Mouse (Mus musculus): Measurements from ENCODE around the gene Slmap. TPM values are rescaled to one million over a fixed set of nuclear protein-coding genes. Genes with fewer than 3 reads are reported as not detected.

The Slmap gene
- polyA plus RNA-seq, 1 experiment from 2014 or later = 24.7 TPM

GRCm38 (mm10) chr14:26500136-26500933, 34.4 kb downstream of the Slmap start:
- H3K27me3 ChIP-seq (ENCODE audit: control insufficient read depth, insufficient read depth, low read length) = no peaks in the 10 kb centered on the region
- no peak for ATAC-seq (ENCODE audit: insufficient read depth, low FRiP score, low TSS enrichment)
- no peak for DNase-seq (ENCODE audit: low spot score)
- H3K9ac ChIP-seq (ENCODE audit: low read length) = no peak overlapping the region
- 87% methylated on average over 2 of the region's 2 CpGs for WGBS
- no peaks in the 10 kb centered on the region for H3K9me3 ChIP-seq (ENCODE audit: control insufficient read depth, low read length)
- H3K36me3 ChIP-seq (ENCODE audit: control insufficient read depth, insufficient read depth, low read length) = no peaks in the 10 kb centered on the region
- H3K4me3 ChIP-seq (ENCODE audit: low read depth, low read length) = no peak overlapping the region
- H3K4me2 ChIP-seq (ENCODE audit: low read depth) = no peak overlapping the region
- no peak overlapping the region for H3K27ac ChIP-seq (ENCODE audit: low read depth, low read length)
- H3K4me1 ChIP-seq (ENCODE audit: control insufficient read depth, insufficient read depth, low read length) = no peaks in the 10 kb centered on the region

- Histone ChIP-seq H3K36me3 (ENCODE audit: control insufficient read depth, insufficient read depth, low read length) (no peaks in the 10 kb centered on the region), H3K27ac (ENCODE audit: low read depth, low read length) (no peak overlapping the region), H3K4me1 (ENCODE audit: control insufficient read depth, insufficient read depth, low read length) (no peaks in the 10 kb centered on the region), H3K4me3 (ENCODE audit: low read depth, low read length) (no peak overlapping the region), H3K9ac (ENCODE audit: low read length) (no peak overlapping the region), H3K27me3 (ENCODE audit: control insufficient read depth, insufficient read depth, low read length) (no peaks in the 10 kb centered on the region), H3K9me3 (ENCODE audit: control insufficient read depth, low read length) (no peaks in the 10 kb centered on the region), H3K4me2 (ENCODE audit: low read depth) (no peak overlapping the region)
- ATAC-seq (ENCODE audit: insufficient read depth, low FRiP score, low TSS enrichment) (no peak), DNase-seq (ENCODE audit: low spot score) (no peak)
- 91% methylated on average over 1 of the region's 1 CpGs for WGBS
These were observed 39.7 kb downstream of the Slmap start for GRCm38 (mm10) chr14:26495021-26495420.

- H3K9me3 ChIP-seq (ENCODE audit: control insufficient read depth, low read length) = no peaks in the 10 kb centered on the region
- peak; percentile 73 for DNase-seq (ENCODE audit: low spot score)
- H3K9ac ChIP-seq (ENCODE audit: low read length) = no peak overlapping the region
- no peak for ATAC-seq (ENCODE audit: insufficient read depth, low FRiP score, low TSS enrichment)
- H3K4me1 ChIP-seq (ENCODE audit: control insufficient read depth, insufficient read depth, low read length) = no peaks in the 10 kb centered on the region
- H3K36me3 ChIP-seq (ENCODE audit: control insufficient read depth, insufficient read depth, low read length) = no peaks in the 10 kb centered on the region
- 35% methylated on average over 2 of the region's 2 CpGs for WGBS
- no peak overlapping the region for H3K27ac ChIP-seq (ENCODE audit: low read depth, low read length)
- H3K4me2 ChIP-seq (ENCODE audit: low read depth) = no peak overlapping the region
- H3K4me3 ChIP-seq (ENCODE audit: low read depth, low read length) = no peak overlapping the region
- H3K27me3 ChIP-seq (ENCODE audit: control insufficient read depth, insufficient read depth, low read length) = no peaks in the 10 kb centered on the region
These were observed 43.6 kb downstream of the Slmap start for GRCm38 (mm10) chr14:26491150-26491549.

- DNase-seq (ENCODE audit: low spot score) = peak; percentile 20
- H3K9ac ChIP-seq (ENCODE audit: low read length) = peak overlapping the region; percentile 7; the same call in 1 of the 2 replicates
- 63% methylated on average over 9 of the region's 9 CpGs for WGBS
These were observed 46.3 kb downstream of the Slmap start for GRCm38 (mm10) chr14:26488329-26489020.

DNA sequence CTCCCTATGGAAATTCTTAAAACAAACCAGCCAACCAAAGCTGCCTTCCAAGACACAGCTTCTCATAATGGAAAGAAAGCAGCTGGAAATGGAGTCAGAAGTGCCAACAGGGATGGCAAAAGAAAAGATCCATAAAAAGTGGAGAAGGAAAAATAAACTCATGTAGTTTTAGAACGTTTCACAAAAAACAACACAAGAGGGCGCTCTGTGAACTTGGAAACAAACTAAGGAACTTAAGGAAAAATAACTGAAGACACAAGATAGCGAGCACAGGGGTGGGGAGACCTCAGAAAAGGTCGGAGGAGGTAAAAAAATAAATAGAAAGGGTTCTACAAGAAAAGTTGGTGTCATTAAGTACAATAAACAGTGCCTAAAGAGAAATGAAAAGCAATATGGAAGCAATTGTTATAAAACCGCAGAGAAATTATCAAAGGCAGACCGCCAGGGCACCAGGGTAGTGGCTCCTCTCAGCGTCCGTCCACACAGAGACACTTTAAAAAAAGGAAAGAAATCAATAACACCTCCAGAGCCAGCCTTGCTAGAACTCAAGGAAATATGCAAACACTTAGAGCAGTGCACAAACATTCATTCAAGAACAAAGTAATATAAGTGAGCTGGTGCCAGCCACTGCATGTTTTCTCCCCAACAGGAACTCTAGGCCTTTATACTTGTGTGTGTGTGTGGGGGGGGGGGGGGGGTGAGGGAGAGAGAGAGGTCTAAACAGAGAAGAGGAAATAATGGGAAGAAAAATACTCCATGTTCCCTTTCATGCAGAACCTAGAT, 48.1 kb downstream of the Slmap start:
- ATAC-seq (ENCODE audit: insufficient read depth, low FRiP score, low TSS enrichment) = no peak
- Histone ChIP-seq H3K4me1 (ENCODE audit: control insufficient read depth, insufficient read depth, low read length) (no peaks in the 10 kb centered on the region), H3K4me2 (ENCODE audit: low read depth) (no peak overlapping the region), H3K4me3 (ENCODE audit: low read depth, low read length) (no peak overlapping the region), H3K9me3 (ENCODE audit: control insufficient read depth, low read length) (no peaks in the 10 kb centered on the region), H3K27me3 (ENCODE audit: control insufficient read depth, insufficient read depth, low read length) (no peaks in the 10 kb centered on the region), H3K27ac (ENCODE audit: low read depth, low read length) (no peak overlapping the region), H3K36me3 (ENCODE audit: control insufficient read depth, insufficient read depth, low read length) (no peaks in the 10 kb centered on the region), H3K9ac (ENCODE audit: low read length) (no peak overlapping the region)
- 53% methylated on average over 8 of the region's 8 CpGs for WGBS
- peak; percentile 22 for DNase-seq (ENCODE audit: low spot score)

More at GRCm38 (mm10) chr14:26488329-26489020, 46.3 kb downstream of the Slmap start:
- H3K36me3 ChIP-seq (ENCODE audit: control insufficient read depth, insufficient read depth, low read length) = no peaks in the 10 kb centered on the region
- H3K27me3 ChIP-seq (ENCODE audit: control insufficient read depth, insufficient read depth, low read length) = no peaks in the 10 kb centered on the region
- H3K4me2 ChIP-seq (ENCODE audit: low read depth) = no peak overlapping the region
- ATAC-seq (ENCODE audit: insufficient read depth, low FRiP score, low TSS enrichment) = no peak
- H3K4me1 ChIP-seq (ENCODE audit: control insufficient read depth, insufficient read depth, low read length) = no peaks in the 10 kb centered on the region
- H3K4me3 ChIP-seq (ENCODE audit: low read depth, low read length) = no peak overlapping the region
- H3K27ac ChIP-seq (ENCODE audit: low read depth, low read length) = no peak overlapping the region
- no peaks in the 10 kb centered on the region for H3K9me3 ChIP-seq (ENCODE audit: control insufficient read depth, low read length)

DNA sequence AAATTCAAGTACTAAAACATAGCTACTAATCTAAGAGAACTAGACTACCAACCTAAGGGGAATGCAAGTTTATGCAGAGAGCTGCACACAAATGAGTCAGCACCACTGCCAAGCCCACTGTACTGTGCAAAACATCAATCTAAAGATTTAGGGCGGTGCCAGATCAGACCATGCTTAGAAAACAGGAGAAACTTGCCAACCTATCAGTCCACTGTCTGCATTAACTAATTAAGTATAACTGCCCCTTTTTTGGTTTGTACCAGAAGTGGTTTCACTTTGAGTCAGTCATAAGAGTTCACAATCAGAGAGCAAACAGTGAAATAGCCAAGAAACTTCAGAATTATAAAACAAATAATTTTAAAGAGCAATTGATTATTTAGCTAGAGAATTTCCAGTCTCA, 53.3 kb downstream of the Slmap start:
- no peaks in the 10 kb centered on the region for H3K4me1 ChIP-seq (ENCODE audit: control insufficient read depth, insufficient read depth, low read length)
- H3K27me3 ChIP-seq (ENCODE audit: control insufficient read depth, insufficient read depth, low read length) = no peaks in the 10 kb centered on the region
- H3K9me3 ChIP-seq (ENCODE audit: control insufficient read depth, low read length) = no peaks in the 10 kb centered on the region
- no peak overlapping the region for H3K4me3 ChIP-seq (ENCODE audit: low read depth, low read length)
- DNase-seq (ENCODE audit: low spot score) = no peak
- ATAC-seq (ENCODE audit: insufficient read depth, low FRiP score, low TSS enrichment) = no peak
- no peak overlapping the region for H3K27ac ChIP-seq (ENCODE audit: low read depth, low read length)
- no peak overlapping the region for H3K9ac ChIP-seq (ENCODE audit: low read length)
- 95% methylated on average over 1 of the region's 1 CpGs for WGBS
- no peak overlapping the region for H3K4me2 ChIP-seq (ENCODE audit: low read depth)
- no peaks in the 10 kb centered on the region for H3K36me3 ChIP-seq (ENCODE audit: control insufficient read depth, insufficient read depth, low read length)

- Histone ChIP-seq H3K27ac (ENCODE audit: low read depth, low read length) (no peak overlapping the region), H3K9me3 (ENCODE audit: control insufficient read depth, low read length) (no peaks in the 10 kb centered on the region), H3K36me3 (ENCODE audit: control insufficient read depth, insufficient read depth, low read length) (no peaks in the 10 kb centered on the region), H3K4me3 (ENCODE audit: low read depth, low read length) (no peak overlapping the region), H3K9ac (ENCODE audit: low read length) (no peak overlapping the region), H3K4me2 (ENCODE audit: low read depth) (no peak overlapping the region), H3K4me1 (ENCODE audit: control insufficient read depth, insufficient read depth, low read length) (no peaks in the 10 kb centered on the region), H3K27me3 (ENCODE audit: control insufficient read depth, insufficient read depth, low read length) (no peaks in the 10 kb centered on the region)
- no peak for DNase-seq (ENCODE audit: low spot score)
- no peak for ATAC-seq (ENCODE audit: insufficient read depth, low FRiP score, low TSS enrichment)
- WGBS = 84% methylated on average over 5 of the region's 5 CpGs
These were observed 57.0 kb downstream of the Slmap start for GRCm38 (mm10) chr14:26477738-26478137.

DNA sequence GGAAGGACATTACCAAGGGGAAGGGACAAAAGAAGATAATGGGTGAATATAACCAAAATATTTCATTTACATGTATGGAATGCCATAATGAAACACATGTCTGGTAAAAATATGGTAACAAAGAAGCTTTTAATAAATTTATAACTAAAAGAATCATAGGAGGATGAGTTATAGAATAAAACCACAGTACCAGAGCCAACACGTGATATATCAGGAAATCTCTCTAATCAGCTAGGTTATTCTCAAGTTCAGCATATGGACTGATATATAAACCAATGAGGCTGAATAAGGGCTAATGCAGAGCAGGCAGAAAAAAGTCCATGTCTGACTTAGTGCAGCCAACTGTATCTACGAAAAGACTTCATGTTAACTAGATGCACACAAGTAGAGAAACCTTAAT, 58.3 kb downstream of the Slmap start:
- no peaks in the 10 kb centered on the region for H3K9me3 ChIP-seq (ENCODE audit: control insufficient read depth, low read length)
- no peaks in the 10 kb centered on the region for H3K4me1 ChIP-seq (ENCODE audit: control insufficient read depth, insufficient read depth, low read length)
- WGBS = 92% methylated on average over 2 of the region's 2 CpGs
- no peak overlapping the region for H3K4me2 ChIP-seq (ENCODE audit: low read depth)
- DNase-seq (ENCODE audit: low spot score) = no peak
- no peaks in the 10 kb centered on the region for H3K27me3 ChIP-seq (ENCODE audit: control insufficient read depth, insufficient read depth, low read length)
- H3K4me3 ChIP-seq (ENCODE audit: low read depth, low read length) = no peak overlapping the region
- no peaks in the 10 kb centered on the region for H3K36me3 ChIP-seq (ENCODE audit: control insufficient read depth, insufficient read depth, low read length)
- no peak overlapping the region for H3K27ac ChIP-seq (ENCODE audit: low read depth, low read length)
- H3K9ac ChIP-seq (ENCODE audit: low read length) = no peak overlapping the region
- ATAC-seq (ENCODE audit: insufficient read depth, low FRiP score, low TSS enrichment) = no peak
